Mouse (Mus musculus): ENCODE data around the gene Sit1.

GRCm38 (mm10) chr4:43473636-43474035, 9.9 kb downstream of the Sit1 start:
- TF ChIP-seq MYOD1 (IDR thresholded peaks at IDR 0.05; ENCODE audit: control insufficient read depth, insufficient read length, low read depth) (no peak), CTCF (IDR thresholded peaks at IDR 0.05; ENCODE audit: control insufficient read depth, insufficient read depth, insufficient read length) (no peak), USF1 (IDR thresholded peaks at IDR 0.05; ENCODE audit: low read depth) (no peak), CEBPB (IDR thresholded peaks at IDR 0.05; ENCODE audit: low read depth) (no peak), MAX (IDR thresholded peaks at IDR 0.05) (no peak), FOSL1 (IDR thresholded peaks at IDR 0.05; ENCODE audit: insufficient read depth, low read length, poor library complexity, severe bottlenecking) (no peak)

Data from C2C12 (cell line).